Mouse (Mus musculus) right cerebral cortex, postnatal 25 days (tissue): Measurements from ENCODE around the gene Pqlc3.
"Not testable (repeated sequence)": the region's sequence is repeated elsewhere in the genome, so short reads cannot be mapped to it uniquely, and the experiment has no call there.

Experiments used
- DNase-seq: peaks from one replicate; pipeline ENCODE4 v3.0.0; 2022

Gene Pqlc3

GRCm38 (mm10) chr12:16999739-17000497 lies at the start of gene Pqlc3:
Pqlc3 (minus strand) TSS chr12:17000408.
- DNase-seq, result peak; percentile 81

- DNase-seq, result no peak
These were observed 49.6 kb upstream of the Pqlc3 start for GRCm38 (mm10) chr12:17049796-17050195.

- no peak for DNase-seq
These were observed 48.9 kb upstream of the Pqlc3 start for GRCm38 (mm10) chr12:17048979-17049612.

GRCm38 (mm10) chr12:17043311-17043710 lies 43.1 kb upstream of the Pqlc3 start:
- no peak for DNase-seq

- no peak for DNase-seq
These were observed 40.4 kb upstream of the Pqlc3 start for GRCm38 (mm10) chr12:17040567-17040966.

- DNase-seq, result no peak
These were observed 39.2 kb upstream of the Pqlc3 start for GRCm38 (mm10) chr12:17039415-17039814.

GRCm38 (mm10) chr12:17038246-17038645 lies 38.0 kb upstream of the Pqlc3 start:
- no peak for DNase-seq

- peak; percentile 62 for DNase-seq
These were observed 36.9 kb upstream of the Pqlc3 start for GRCm38 (mm10) chr12:17037053-17037610.

- DNase-seq, result no peak
These were observed 36.3 kb upstream of the Pqlc3 start for GRCm38 (mm10) chr12:17036532-17036931.

GRCm38 (mm10) chr12:17035128-17035527 lies 34.9 kb upstream of the Pqlc3 start:
- no peak for DNase-seq

GRCm38 (mm10) chr12:17034671-17035070 lies 34.5 kb upstream of the Pqlc3 start:
- DNase-seq, result no peak

GRCm38 (mm10) chr12:17033464-17033841 lies 33.2 kb upstream of the Pqlc3 start:
- peak; percentile 38 for DNase-seq

- DNase-seq, result peak; percentile 73
These were observed 32.7 kb upstream of the Pqlc3 start for GRCm38 (mm10) chr12:17032694-17033463.

GRCm38 (mm10) chr12:17024554-17025110 lies 24.4 kb upstream of the Pqlc3 start:
- no peak for DNase-seq

GRCm38 (mm10) chr12:17022145-17022544 lies 21.9 kb upstream of the Pqlc3 start:
- no peak for DNase-seq

- not testable (repeated sequence) for DNase-seq
These were observed 20.9 kb upstream of the Pqlc3 start for GRCm38 (mm10) chr12:17021125-17021524.

- DNase-seq, result peak; percentile 59
These were observed 18.3 kb upstream of the Pqlc3 start for GRCm38 (mm10) chr12:17018468-17018867.

- no peak for DNase-seq
These were observed 15.5 kb upstream of the Pqlc3 start for GRCm38 (mm10) chr12:17015711-17016110.

GRCm38 (mm10) chr12:17012067-17012899 lies 12.1 kb upstream of the Pqlc3 start:
- DNase-seq, result no peak

GRCm38 (mm10) chr12:17011100-17011870 lies 11.1 kb upstream of the Pqlc3 start, which contains the start of gene 2410004P03Rik:
2410004P03Rik (minus strand) TSS chr12:17011727.
- peak; percentile 57 for DNase-seq

- DNase-seq, result no peak
These were observed 9.3 kb upstream of the Pqlc3 start for GRCm38 (mm10) chr12:17009466-17009865.
